Mouse (Mus musculus): Measurements from ENCODE around the gene Majin.

Gene Majin

DNA sequence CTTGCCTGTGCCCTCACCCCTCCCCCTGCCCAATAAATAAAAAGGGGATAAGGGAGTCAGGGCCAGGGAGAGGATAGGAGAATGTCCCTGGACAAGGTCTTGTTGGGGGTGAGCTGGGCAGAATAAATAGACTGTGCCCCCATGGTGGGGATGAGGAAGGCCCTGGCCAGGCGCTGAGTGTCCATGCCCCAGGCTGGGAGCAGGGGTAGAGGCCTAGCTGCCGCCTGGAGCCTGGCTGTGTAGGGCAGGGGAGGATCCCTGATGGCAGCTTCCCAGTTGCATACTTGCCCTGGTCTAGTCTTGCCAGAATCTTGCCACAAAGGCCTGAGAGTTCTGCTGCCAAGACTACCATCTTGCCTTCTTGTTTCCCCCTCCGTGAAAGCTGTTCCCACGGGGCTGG is 43.7 kb downstream of the Majin start:
- no peak for DNase-seq (ENCODE audit: low spot score)

DNA sequence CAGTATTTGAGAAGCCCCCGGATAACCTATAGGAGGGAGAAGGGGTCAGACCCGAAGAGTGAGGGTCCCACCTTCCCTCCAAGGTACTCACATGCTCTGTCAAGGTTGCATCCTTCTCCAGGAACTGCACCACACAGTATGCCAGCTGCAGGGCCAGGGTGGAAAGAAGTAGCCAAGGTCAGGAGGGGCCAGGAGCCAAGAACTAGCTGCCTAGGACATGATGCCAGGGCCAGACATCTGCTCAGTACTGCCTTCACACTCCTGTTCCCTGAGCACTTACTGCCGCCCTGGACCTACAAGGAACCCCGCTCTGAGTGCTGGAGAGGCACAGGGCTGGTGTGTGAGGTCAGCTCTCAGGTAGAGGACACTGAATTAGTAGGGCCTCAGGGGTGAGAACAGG is 46.2 kb downstream of the Majin start:
- DNase-seq (ENCODE audit: low spot score), result no peak

DNA sequence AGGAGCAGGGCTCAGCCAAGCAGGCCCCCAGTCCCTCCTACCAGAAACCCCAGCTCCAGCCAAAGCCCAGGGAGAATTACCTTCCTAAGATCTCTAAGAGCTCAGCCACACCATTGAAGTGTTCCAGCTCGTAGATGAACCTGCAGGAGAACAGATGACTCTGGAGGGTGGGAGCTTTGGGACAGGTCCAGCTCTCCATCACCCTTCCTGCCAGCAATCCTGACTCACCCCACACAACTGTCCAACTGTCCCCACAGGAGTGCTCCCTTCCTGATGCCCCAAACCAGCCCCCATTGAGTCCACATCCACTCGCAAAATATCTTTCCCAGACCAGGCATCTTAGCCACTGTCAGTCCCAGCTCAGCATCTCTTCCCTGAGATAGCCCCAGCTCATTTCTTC is 46.8 kb downstream of the Majin start:
- no peak for DNase-seq (ENCODE audit: low spot score)

DNA sequence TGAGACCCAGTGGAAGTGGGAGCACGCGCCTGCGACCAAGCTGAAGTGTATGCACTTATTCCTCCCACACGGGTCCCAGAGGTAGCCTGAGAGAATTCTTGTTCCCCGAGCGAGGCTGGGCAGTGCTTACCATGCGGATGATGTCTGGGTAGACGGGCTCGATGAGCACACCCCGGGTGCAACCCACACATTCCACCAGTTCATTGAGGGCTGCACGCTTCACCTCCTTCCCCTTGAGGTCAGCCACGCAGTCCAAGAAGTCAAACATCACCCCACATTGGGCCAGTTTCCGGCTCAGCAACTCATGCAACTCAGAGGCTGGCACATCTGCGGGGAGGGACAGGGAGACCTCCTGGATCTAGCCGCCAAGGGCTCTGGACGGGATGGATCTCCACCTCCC is 49.5 kb downstream of the Majin start:
- DNase-seq (ENCODE audit: low spot score), result no peak

DNA sequence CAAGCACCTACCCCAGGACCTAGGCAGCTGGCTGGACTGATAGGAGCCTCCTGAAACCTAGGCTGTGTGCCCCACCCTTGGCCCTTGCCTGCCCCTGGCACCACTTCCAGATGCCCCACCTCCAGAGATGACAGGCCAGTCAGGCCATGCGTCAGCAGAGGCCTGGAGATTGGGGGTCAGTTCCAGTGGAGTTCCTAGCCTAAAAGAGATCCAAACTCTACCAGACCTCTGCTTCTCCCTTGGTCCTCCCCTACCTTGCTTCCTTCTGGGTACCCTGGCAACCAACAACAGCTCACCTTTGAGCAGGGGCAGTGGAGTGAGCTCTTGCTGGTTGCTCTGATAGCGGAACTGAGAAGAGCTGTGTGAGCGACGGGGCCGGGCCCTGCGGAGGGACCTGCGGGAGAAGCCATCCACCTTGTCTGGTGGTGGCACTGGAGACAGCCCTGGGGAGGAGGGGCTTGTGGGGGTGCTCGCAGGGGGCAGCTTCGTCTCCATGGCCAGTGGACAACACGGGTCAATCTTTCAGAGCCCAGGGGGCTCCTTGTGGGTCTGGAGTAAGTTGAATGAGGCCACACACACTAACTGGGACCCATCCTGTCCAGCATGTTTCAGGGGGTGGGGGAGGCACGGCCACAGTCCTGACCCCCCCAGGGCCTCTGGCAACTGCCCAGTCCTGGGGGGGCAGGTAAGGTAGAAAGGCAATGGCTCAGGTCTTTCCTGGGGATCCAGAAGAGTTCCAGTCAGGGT is 50.3 kb downstream of the Majin start:
- DNase-seq (ENCODE audit: low spot score), result no peak

DNA sequence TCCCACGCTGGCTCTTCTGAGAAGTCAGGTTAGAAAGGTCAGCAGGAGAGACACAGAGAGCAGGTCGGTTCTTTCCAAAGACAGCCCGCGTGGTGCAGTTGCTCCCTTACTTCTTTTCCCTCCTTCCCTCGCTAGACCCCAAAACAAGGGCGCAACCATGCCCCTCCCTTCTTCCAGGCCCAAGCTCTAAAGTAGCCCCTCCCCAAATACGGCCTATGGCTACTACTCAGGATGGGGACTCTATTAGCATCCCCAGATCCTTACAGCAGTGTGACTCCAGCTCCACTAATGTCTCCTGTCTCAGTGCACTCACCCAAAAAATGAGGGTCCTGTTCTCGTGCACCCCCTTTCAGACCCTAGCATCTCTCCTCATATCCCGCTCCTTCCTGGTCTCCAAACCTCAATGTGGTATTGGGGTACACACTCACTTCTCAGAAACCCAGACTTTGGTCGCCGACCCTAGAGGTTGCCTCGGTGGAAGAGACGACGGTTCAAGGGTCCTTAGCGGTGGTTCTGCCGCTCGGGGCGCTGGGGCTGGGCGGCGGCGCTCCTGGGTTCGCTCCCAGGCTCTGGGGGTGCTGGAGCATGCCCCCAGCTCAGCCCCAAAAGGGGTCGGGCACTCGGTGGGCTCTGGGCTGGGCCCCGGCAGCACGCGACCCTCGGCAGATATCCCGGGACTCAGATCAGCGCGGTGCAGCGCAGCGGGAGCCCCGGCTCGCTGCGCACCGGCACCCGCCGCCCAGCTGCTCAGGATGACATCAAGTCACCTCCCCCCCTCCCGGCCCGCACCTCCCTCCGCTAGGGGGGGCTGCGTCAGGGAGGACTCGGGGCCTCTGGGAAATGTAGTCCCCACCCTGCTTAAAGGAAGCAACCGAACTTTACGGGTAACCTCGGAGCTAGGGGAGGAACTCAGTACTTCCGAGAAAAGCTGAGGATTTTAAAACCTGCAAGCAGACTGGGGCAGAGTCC is 51.2 kb downstream of the Majin start, which contains the start of gene Ppp2r5b:
Ppp2r5b (minus strand) TSS at position 789 of the 969 bp plus-strand sequence.
- DNase-seq (ENCODE audit: low spot score), result peak; percentile 94

DNA sequence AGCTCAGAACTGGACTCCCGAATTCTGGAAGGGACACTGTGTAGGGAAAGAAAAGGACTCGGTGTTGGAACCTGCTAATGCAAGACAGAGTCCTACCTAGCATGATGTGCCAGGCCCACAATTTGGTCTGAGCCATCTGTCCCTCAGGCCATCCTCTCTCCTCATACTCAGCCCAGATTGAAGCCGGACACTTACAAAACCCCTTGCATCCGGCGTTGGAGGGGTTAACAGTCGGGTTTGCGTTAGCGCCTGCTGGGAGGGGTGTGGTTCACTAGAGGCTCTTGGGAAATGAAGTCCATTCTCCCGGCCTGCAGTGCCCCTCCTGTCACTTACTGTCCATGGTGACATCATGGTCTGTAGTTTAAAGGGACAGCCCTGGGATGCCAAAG is 51.9 kb downstream of the Majin start:
- peak; percentile 97 for DNase-seq (ENCODE audit: low spot score)

DNA sequence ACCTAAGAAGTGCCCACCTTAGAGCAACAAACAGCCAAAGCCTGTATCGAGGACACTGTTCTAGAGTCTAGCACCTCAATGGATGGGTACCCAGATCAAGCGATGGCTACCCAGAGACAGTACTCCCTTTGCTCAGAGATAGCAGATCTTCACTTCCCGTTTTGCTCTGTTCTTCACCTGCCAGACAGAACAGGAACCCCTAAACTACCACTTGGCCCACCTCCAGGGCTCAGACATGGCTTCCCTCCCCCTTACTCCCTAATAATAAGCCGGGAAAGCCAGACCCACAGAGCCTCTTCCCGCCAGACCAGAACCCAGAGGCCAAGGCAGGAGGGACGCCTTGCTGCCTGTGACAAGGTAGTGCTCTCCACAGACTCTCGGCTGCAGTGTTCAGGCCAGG is 52.7 kb downstream of the Majin start:
- DNase-seq (ENCODE audit: low spot score), result no peak

DNA sequence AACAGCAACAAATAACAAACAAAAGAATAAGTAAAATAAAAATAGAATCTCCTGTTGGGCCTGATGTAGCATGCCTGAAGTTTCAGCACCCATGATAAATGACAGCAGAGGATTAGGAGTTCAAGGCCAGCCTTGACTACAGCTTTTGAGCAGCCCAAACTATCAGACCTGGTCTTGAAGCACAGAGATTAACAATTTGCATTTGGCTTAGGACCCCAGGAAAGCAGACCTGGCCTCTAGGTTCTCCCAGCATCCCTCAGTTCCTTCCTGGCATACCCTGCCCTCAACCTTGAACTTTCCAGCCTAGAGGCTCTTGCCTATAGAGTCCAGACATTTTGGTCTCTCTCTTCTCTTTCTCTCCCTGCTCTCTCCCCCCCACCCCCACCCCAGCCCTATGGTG is 54.6 kb downstream of the Majin start:
- no peak for DNase-seq (ENCODE audit: low spot score)

DNA sequence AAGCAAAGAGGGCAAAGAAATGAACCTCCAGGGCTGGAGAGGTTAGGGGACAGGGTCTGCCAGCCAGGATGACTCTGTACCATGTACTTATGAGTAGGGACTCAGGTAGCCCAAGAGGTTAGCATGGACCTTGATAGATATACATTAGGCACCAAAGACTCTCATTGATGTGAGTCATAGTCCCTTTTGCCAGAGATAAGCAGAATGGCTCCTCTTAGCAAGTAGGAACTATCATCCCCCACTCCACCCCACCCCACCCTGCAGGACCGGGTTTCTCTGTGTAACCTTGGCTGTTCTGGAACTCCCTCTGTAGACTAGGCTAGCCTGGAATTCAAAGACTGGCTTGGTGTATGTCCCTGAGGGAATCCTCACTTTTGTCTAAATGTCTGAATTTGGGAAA is 55.9 kb downstream of the Majin start:
- DNase-seq (ENCODE audit: low spot score), result no peak

DNA sequence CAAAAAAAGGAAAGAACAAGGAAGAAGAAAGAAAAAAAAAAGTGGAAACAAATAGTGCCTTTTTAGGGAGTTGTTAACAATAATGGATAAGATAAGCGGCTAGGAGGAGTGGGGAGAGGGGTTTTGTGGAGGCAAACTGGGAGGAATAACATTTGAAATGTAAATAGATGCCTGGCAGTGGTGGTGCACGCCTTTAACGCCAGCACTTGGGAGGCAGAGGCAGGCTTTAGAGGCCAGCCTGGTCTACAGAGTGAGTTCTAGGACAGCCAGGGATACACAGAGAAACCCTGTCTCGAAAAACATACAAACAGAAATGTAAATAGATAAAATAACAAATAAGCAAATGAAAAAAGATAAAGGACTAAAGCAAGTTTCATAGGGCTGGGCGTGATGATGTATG is 56.5 kb downstream of the Majin start:
- no peak for DNase-seq (ENCODE audit: low spot score)

DNA sequence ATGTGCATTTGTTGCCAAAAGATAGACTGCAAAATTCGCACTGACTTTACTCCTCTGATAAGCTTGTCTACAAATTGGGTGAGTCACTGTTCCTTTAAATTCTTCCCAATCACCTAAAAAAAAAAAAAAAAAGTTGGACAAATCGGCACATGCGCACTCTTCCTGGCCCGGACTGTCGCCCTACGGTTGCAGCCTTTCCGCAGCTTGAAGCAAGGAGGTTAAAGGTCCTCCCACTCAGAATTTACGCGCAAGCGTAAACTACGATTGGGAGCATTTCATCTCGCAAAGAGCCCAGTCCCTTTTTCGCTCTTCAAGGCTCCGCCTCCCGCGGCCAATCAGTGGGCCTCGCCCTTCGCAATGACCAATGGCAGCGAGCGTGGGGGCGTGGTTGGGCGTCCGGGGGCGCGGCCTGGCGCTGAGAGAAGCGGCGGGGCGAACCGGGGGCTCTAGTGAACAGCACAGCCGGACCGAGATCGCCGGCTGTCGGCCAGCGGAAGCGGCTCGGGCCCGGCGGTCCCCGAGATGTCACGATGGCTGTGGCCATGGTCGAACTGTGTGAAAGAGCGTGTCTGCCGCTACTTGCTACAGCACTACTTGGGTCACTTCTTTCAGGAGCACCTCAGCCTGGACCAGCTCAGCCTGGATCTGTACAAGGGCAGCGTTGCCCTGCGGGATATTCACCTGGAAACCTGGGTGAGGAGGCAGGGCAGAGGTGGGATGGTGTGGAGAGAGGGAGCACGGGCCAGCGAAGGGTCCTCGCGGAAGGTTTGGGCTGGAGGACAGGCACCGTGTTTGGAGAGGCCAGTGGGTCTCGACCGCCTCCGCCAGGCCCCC is 57.3 kb downstream of the Majin start, which contains the start of gene Atg2a:
Atg2a (plus strand) TSS at position 395 of the 834 bp plus-strand sequence.
- peak; percentile 99 for DNase-seq (ENCODE audit: low spot score)

DNA sequence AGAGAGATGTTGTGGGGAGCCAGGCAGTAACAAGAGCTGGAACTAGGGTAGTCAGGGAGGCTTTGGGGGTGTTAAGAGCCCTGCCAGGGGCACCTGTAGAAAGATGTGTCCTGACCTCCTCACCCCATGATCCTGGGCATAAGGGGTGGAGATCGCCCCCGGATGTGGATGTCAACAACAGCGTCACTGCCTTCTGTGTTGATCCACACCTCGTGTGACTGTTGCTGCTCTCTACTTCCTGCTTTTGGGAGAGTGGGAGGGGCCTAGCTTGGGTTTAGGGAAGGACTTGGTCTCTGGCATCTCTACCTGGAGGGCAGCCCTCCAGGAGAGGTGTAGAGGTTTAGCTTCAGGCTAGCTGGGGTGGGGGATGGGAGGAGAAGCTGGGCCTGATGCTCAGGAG is 58.1 kb downstream of the Majin start:
- DNase-seq (ENCODE audit: low spot score), result peak; percentile 42

DNA sequence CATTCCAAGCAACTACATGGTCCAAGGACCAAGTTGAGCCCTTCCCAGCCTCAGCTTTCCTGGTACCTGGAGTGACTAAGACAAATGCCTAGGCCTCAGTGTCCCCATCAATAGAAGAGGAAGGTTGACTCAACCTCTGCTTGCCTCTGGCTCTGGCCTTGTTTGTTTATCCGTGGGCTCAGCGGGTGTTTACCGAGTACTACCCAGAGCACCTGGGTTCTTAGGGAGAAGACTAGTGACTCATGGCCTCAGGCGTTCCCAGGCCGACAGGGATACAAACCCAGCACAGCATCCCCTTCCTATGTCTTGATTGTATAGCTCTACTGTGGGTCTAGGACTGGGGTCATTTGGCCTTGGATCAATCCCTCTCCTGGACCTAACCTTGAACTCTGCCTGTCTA is 59.0 kb downstream of the Majin start:
- no peak for DNase-seq (ENCODE audit: low spot score)

DNA sequence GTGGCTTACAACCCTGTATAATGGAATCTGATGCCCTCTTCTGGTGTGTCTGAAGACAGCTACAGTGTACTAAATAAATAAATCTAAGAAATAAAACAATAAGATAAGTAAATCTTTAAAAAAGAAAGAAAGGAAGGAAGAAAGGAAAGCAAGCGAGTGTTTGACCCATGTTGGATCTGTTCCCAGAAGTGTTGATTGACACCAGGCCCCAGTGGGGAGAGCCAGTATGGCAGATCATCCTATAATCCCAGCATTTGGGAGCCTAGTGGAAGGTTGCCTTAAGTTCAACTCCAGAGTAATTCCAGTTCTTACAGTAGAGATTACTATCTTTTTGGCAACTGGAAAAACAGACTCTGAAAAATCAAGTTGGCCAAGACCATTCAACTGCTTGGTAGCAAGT is 61.6 kb downstream of the Majin start:
- no peak for DNase-seq (ENCODE audit: low spot score)

DNA sequence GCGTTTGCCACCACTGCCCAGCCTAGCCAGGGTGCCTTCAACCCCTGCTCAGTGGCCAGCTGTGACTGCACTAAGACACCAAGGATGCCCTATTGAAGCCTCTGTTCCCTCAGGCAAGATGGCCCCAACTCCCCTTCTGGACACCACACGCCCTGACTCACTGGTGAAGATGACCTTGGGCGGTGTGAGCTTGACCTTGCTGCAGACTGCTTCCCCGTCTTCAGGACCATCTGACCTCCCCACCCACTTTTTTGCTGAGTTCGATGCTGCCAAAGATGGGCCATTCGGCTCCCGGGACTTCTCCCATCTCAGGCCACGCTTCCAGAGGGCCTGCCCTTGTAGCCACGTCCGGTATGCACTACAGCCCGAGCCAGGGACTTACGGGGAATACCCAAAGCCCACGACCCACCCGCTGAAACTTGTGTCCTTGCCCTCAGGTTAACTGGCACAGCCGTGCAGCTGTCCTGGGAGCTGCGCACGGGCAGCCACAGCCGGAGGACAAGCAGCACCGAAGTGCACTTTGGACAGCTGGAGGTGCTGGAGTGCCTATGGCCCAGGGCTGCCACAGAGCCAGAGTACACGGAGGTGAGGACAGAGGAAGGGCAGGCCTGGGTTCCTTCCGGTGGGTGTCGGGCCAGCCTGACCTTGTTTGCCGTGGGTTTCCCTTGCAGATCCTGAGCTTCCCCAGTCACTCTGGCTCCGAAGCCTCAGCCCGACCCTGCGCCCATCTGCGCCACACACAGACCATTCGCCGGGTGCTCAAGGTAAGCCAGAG is 63.5 kb downstream of the Majin start:
- no peak for DNase-seq (ENCODE audit: low spot score)

DNA sequence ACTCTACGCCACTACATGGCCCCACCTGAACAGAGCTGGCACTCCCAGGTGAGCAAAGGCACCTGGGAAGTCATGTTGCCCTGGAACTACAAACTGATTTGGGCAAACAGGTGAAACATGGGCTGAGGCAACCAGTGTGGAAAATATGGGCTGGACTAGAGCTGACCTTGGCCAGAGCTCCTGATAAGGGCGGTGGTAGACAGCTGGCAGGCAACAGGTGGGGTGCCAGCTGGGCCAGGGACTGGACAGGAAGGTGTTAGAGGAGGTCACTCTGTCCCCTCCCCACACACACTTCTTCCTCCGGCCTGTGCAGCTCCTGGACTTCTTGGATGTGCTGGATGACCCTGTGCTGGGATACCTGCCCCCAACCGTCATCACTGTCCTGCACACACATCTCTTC is 68.8 kb downstream of the Majin start:
- DNase-seq (ENCODE audit: low spot score), result no peak

DNA sequence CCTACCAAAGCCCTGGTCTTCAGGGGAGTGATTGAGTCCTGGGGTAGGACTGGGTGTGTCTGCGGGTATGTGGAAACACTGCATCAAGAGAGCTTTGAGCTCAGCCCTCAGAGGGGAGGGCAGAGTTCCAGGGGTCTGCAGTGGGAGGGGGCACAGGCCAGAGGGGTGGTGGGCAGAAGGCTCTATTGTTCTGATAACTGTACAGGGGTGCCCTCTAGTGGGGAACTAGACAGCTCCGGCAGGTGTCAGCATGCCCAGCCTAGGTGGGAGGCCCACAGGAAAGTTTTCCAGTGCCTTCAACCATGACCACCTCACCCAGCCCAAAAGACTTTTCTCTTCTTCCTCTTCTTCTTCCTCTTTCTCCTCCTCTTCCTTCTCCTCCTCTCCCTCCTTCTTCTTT is 76.2 kb downstream of the Majin start:
- DNase-seq (ENCODE audit: low spot score), result peak; percentile 46

DNA sequence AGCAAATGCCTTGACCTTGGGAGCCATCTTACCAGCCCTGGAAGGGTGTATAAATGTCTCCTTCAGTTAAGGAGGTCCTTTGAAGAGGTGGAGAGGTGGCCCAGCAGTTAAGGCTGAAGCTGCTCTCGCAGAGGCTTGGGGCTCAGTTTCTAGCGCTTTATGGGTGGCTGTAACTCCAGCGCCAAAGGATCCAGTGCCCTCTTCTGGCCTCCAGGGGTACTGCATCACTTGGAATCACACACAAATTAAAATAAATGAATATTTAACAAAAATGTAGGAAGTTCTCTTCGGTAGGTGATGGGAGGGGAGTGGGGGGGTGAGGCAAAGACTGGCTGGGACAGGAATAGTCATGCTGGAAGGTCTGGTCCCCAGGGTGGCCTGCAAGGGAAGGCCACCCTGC is 76.8 kb downstream of the Majin start:
- DNase-seq (ENCODE audit: low spot score), result no peak

DNA sequence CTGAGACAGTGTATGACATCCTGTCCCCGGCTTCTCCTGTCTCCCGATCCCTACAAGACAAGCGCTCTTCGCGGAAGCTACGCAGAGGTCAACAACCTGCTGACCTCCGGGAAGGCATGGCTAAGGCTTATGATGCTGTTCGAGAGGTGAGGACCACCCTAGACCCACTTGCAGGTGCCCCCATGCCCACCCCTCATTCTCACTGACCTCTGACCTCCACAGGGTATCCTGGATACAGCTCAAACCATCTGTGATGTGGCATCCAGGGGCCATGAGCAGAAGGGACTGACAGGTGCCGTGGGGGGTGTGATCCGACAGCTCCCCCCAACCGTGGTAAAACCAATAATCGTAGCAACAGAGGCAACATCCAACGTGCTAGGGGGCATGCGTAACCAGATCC is 77.2 kb downstream of the Majin start:
- DNase-seq (ENCODE audit: low spot score), result no peak

DNA sequence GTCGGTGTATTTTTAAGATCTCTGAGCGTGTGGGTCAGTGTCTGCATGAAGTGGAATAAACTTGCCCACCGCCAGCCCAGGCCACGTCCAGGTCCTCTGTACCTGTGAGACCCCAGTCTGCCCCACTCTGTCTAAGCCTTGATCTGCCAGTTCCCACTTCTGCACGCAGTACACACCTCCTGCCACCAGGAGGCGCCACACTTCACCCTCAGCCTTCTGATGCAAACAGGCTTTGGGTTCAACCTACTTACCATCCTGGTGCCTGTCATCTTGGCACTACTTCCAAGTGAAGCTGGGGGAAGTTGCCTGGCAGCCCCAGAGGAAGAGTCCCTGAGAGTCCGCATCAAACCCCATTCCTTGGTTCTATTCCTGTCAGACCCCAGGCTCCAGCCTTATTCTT is 78.0 kb downstream of the Majin start:
- peak; percentile 72 for DNase-seq (ENCODE audit: low spot score)

All from embryo, embryonic 10.5 days (tissue).